Mouse (Mus musculus): ENCODE measurements at regions not wholly inside any gene's neighbourhood (a gene's known extent, or its start where the extent isn't known, plus 50 kb on each side); places are given as distances from the start of the nearest gene placed in this dataset.

DNA sequence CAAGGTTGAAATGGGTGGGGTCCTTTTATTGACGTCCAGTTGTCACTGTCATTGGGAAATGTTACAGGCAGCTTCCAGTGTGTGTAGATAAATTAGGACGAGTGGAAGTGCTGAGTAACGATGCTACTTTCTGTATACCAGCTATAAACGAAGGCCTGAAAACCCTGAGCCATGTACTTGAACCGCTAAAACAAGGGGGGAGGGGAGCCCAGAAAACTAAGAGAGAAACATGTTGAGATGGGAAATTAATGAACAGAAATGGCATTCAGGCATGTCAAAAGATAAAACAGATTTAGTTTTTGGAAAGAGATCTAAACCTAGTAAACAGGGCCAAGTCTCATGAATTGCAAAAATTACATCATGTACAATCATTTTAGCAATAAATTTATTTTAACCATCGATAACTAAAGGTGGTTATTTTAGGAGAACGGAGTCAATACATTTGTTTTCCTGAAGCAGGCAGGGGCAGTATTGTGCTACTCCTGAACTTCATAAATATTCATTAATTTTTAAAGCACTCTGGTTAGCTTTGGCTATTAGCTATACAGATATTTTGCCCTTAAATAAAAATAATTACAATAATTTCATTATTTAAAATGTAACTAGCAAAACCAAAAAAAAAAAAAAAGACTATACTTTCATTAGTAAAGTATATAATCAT is 92.1 kb upstream of the Ssbp2 start:
- no peak for TF ChIP-seq POLR2A (IDR thresholded peaks at IDR 0.05; ENCODE audit: low read depth, low read length)
- no peak for TF ChIP-seq CTCF (IDR thresholded peaks at IDR 0.05; ENCODE audit: extremely low read depth, insufficient read length, insufficient replicate concordance, low read depth, low read length)

Measured in small intestine, adult 2 months (tissue).